Mouse (Mus musculus) CH12.LX (cell line): ENCODE results near the gene Spata31d1b.

Experiments
- BHLHE40 ChIP-seq: IDR thresholded peaks from 2 replicates; pipeline ENCODE4 v1.6.1; 2011; ENCODE audit warnings: mild to moderate bottlenecking, low read depth, low read length, improper control_type of control experiment
- CTCF ChIP-seq, 2 experiments: IDR thresholded peaks in 1 of 2; conservative IDR thresholded peaks in 1 of 2; 2 replicates each; pipeline ENCODE4 v1.5.1; 2011 to 2012; ENCODE audit warnings: low read depth in 2 of 2, low read length in 2 of 2, improper control_type of control experiment in 1 of 2, inconsistent platforms in 1 of 2, mild to moderate bottlenecking in 1 of 2, moderate library complexity in 1 of 2
- E2F4 ChIP-seq: IDR thresholded peaks from 2 replicates; pipeline ENCODE4 v1.6.1; 2011; ENCODE audit warnings: low read depth, low read length, improper control_type of control experiment; ENCODE audit not compliant: insufficient replicate concordance
- EP300 ChIP-seq: IDR thresholded peaks from 2 replicates; pipeline ENCODE4 v1.6.1; 2011; ENCODE audit warnings: low read length, improper control_type of control experiment
- MAZ ChIP-seq: IDR thresholded peaks from 2 replicates; pipeline ENCODE4 v1.6.1; 2012; ENCODE audit warnings: low read depth, mild to moderate bottlenecking, inconsistent platforms, low read length, improper control_type of control experiment, moderate library complexity
- POLR2A ChIP-seq: IDR thresholded peaks from 2 replicates; pipeline ENCODE4 v1.6.1; 2011; ENCODE audit warnings: low read depth, mild to moderate bottlenecking, improper control_type of control experiment, low read length
- SMC3 ChIP-seq: IDR thresholded peaks from 2 replicates; pipeline ENCODE4 v1.6.1; 2011; ENCODE audit warnings: low read depth, low read length, improper control_type of control experiment

- TF ChIP-seq CTCF (conservative IDR thresholded peaks at IDR 0.05 in 1 of 2, IDR thresholded peaks at IDR 0.05 in 1 of 2; ENCODE audit: low read depth in 2 of 2, low read length in 2 of 2) (no peak), EP300 (no peak), E2F4 (no peak), MAZ (no peak), BHLHE40 (no peak), POLR2A (no peak), SMC3 (no peak)
Observed at GRCm38 (mm10) chr13:59674215-59674614, 37.9 kb upstream of the Spata31d1b start.
